Mouse (Mus musculus): ENCODE data around the gene Slc25a4.
"Not testable (repeated sequence)": the region's sequence is repeated elsewhere in the genome, so short reads cannot be mapped to it uniquely, and the experiment has no call there.

Slc25a4 gene

GRCm38 (mm10) chr8:46210404-46211315, at the start of gene Slc25a4:
TSS of gene Slc25a4 (minus strand) at chr8:46211284.
- in situ Hi-C loops (cut with MboI): no loop called here

GRCm38 (mm10) chr8:46257921-46258682, 47.0 kb upstream of the Slc25a4 start:
- in situ Hi-C loops (cut with MboI): no loop called here

- in situ Hi-C loops (cut with MboI): no loop called here
Measured at GRCm38 (mm10) chr8:46252456-46252855, 41.4 kb upstream of the Slc25a4 start.

GRCm38 (mm10) chr8:46251561-46251960, 40.5 kb upstream of the Slc25a4 start:
- in situ Hi-C loops (cut with MboI): no loop called here

GRCm38 (mm10) chr8:46246346-46246745, 35.3 kb upstream of the Slc25a4 start:
- in situ Hi-C loops (cut with MboI): no loop called here

- in situ Hi-C loops (cut with MboI): no loop called here
Measured at GRCm38 (mm10) chr8:46242946-46243345, 31.9 kb upstream of the Slc25a4 start.

- in situ Hi-C loops (cut with MboI): no loop called here
Measured at GRCm38 (mm10) chr8:46241568-46242374, 30.7 kb upstream of the Slc25a4 start.

- in situ Hi-C loops (cut with MboI): no loop called here
Measured at GRCm38 (mm10) chr8:46236441-46237223, 25.5 kb upstream of the Slc25a4 start.

- in situ Hi-C loops (cut with MboI): no loop called here
Measured at GRCm38 (mm10) chr8:46234736-46235135, 23.7 kb upstream of the Slc25a4 start.

- in situ Hi-C loops (cut with MboI): no loop called here
Measured at GRCm38 (mm10) chr8:46232798-46233197, 21.7 kb upstream of the Slc25a4 start.

GRCm38 (mm10) chr8:46231968-46232367, 20.9 kb upstream of the Slc25a4 start:
- in situ Hi-C loops (cut with MboI): not testable (repeated sequence)

GRCm38 (mm10) chr8:46226622-46227021, 15.5 kb upstream of the Slc25a4 start:
- in situ Hi-C loops (cut with MboI): no loop called here

GRCm38 (mm10) chr8:46225501-46225900, 14.4 kb upstream of the Slc25a4 start:
- in situ Hi-C loops (cut with MboI): no loop called here

- in situ Hi-C loops (cut with MboI): no loop called here
Measured at GRCm38 (mm10) chr8:46220566-46220965, 9.5 kb upstream of the Slc25a4 start.

GRCm38 (mm10) chr8:46216838-46217237, 5.8 kb upstream of the Slc25a4 start:
- in situ Hi-C loops (cut with MboI): no loop called here

- in situ Hi-C loops (cut with MboI): no loop called here
Measured at GRCm38 (mm10) chr8:46213971-46214480, 2.9 kb upstream of the Slc25a4 start.

GRCm38 (mm10) chr8:46212194-46212593, 1.1 kb upstream of the Slc25a4 start:
- in situ Hi-C loops (cut with MboI): no loop called here

GRCm38 (mm10) chr8:46211611-46212071, 557 bp upstream of the Slc25a4 start:
- in situ Hi-C loops (cut with MboI): no loop called here

- in situ Hi-C loops (cut with MboI): no loop called here
Measured at GRCm38 (mm10) chr8:46209057-46209456, 2.0 kb downstream of the Slc25a4 start.

- in situ Hi-C loops (cut with MboI): no loop called here
Measured at GRCm38 (mm10) chr8:46208354-46208753, 2.7 kb downstream of the Slc25a4 start.

- in situ Hi-C loops (cut with MboI): no loop called here
Measured at GRCm38 (mm10) chr8:46206107-46206506, 5.0 kb downstream of the Slc25a4 start.
